Mouse (Mus musculus) small intestine, adult 2 months (tissue): ENCODE data around the gene Traf3ip2.
A peak's percentile ranks its signal among the peaks of the same experiment; 100 is the strongest.

Experiments used
- CTCF ChIP-seq: fragments of 200-500 bp; IDR thresholded peaks from 2 replicates; pipeline ENCODE4 v1.5.1; 2012; ENCODE audit warnings: low read depth, mild to moderate bottlenecking, control low read depth, inconsistent platforms, low read length, moderate library complexity, mixed read lengths; ENCODE audit not compliant: insufficient replicate concordance, insufficient read length; ENCODE audit errors: extremely low read depth
- POLR2A ChIP-seq: fragments of 200-500 bp; IDR thresholded peaks from 2 replicates; pipeline ENCODE4 v1.6.1; 2012; ENCODE audit warnings: low read depth, mild to moderate bottlenecking, control low read depth, inconsistent platforms, low read length, moderate library complexity

DNA sequence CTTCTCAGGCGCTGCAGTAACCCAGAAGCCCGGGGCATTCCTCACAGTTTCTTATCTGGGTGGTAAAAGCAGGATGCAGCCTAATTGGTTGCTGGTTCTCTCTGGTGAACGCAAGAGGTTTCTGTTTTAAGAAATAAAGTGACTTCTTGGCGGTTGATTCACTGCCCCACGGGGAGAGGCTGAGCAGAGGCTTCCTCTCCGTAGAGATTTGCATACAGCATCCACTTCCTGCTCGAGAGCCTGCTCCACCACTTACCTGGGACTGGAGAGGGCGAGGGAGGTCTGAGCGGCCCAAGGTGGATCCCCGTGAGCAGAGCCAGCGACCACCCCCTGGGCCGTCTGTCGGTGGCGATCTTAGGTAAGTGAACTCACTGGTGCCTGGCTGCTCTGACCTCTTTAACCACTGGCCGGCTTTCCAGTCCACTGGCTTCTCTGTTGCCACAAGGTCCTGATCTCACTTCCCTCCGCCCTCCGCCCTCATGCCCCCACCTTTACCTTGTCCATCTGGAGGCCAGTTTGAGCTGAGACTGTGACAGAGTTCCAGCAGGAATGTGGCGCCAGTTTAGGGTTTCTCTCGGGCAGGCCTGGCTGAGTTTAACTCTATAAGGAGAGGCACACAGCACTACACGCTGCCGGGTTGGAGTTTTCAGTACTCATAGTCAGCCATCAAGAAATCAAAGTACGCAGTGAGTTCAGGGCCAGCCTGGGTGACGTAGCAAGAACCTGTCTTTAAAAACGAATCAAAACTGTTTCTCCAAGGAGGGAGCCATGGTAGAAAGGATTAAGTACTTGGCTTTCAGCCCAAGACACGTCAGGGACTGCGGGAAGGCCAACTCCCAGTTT lies 476 bp downstream of the Traf3ip2 start:
- TF ChIP-seq POLR2A (peak; percentile 78), CTCF (no peak)
